Mouse (Mus musculus) ovary, postnatal 10 days (tissue): ENCODE data around the gene Usp30.
A peak's percentile ranks its signal among the peaks of the same experiment; 100 is the strongest.

Experiments used
- DNase-seq: peaks from one replicate; pipeline ENCODE4 v3.0.0; 2022; ENCODE audit warnings: low spot score

Usp30 gene

GRCm38 (mm10) chr5:114067543-114067942 lies 2.3 kb downstream of the Usp30 start:
- no peak for DNase-seq

- DNase-seq: no peak
These were observed 2.7 kb downstream of the Usp30 start for GRCm38 (mm10) chr5:114067982-114068381.

- no peak for DNase-seq
These were observed 5.6 kb downstream of the Usp30 start for GRCm38 (mm10) chr5:114070858-114071257.

GRCm38 (mm10) chr5:114072262-114072661 lies 7.0 kb downstream of the Usp30 start:
- no peak for DNase-seq

- no peak for DNase-seq
These were observed 11.7 kb downstream of the Usp30 start for GRCm38 (mm10) chr5:114077009-114077408.

GRCm38 (mm10) chr5:114085501-114085900 lies 20.2 kb downstream of the Usp30 start:
- DNase-seq: no peak

GRCm38 (mm10) chr5:114087875-114088480 lies 22.7 kb downstream of the Usp30 start:
- no peak for DNase-seq

GRCm38 (mm10) chr5:114090421-114091013 lies 25.3 kb downstream of the Usp30 start:
- DNase-seq: no peak

GRCm38 (mm10) chr5:114091057-114091807 lies 26.0 kb downstream of the Usp30 start, which contains the start of gene Svop:
Svop (minus strand) TSS chr5:114091570.
- DNase-seq: peak; percentile 60

- DNase-seq: peak; percentile 96
These were observed 34.6 kb downstream of the Usp30 start for GRCm38 (mm10) chr5:114099709-114100389.

GRCm38 (mm10) chr5:114100390-114101099 lies 35.3 kb downstream of the Usp30 start:
- no peak for DNase-seq

- DNase-seq: no peak
These were observed 36.6 kb downstream of the Usp30 start for GRCm38 (mm10) chr5:114101873-114102272.

- no peak for DNase-seq
These were observed 37.5 kb downstream of the Usp30 start for GRCm38 (mm10) chr5:114102807-114103206.

GRCm38 (mm10) chr5:114106391-114106935 lies 41.2 kb downstream of the Usp30 start:
- DNase-seq: no peak

- DNase-seq: no peak
These were observed 48.1 kb downstream of the Usp30 start for GRCm38 (mm10) chr5:114113334-114113733.

GRCm38 (mm10) chr5:114115030-114115429 lies 49.8 kb downstream of the Usp30 start:
- DNase-seq: no peak

- no peak for DNase-seq
These were observed 51.3 kb downstream of the Usp30 start for GRCm38 (mm10) chr5:114116586-114116985.

- no peak for DNase-seq
These were observed 54.5 kb downstream of the Usp30 start for GRCm38 (mm10) chr5:114119806-114120205.

GRCm38 (mm10) chr5:114126008-114126407 lies 60.7 kb downstream of the Usp30 start:
- no peak for DNase-seq

GRCm38 (mm10) chr5:114126499-114127244 lies 61.4 kb downstream of the Usp30 start:
- no peak for DNase-seq
